Mouse (Mus musculus): ENCODE data around the gene Car10. TPM values are rescaled to one million over a fixed set of nuclear protein-coding genes. Genes with fewer than 3 reads are reported as not detected.
A peak's percentile ranks its signal among the peaks of the same experiment; 100 is the strongest.

Gene Car10
- polyA plus RNA-seq, 1 experiment from 2014 or later, result 47.7 TPM

DNA sequence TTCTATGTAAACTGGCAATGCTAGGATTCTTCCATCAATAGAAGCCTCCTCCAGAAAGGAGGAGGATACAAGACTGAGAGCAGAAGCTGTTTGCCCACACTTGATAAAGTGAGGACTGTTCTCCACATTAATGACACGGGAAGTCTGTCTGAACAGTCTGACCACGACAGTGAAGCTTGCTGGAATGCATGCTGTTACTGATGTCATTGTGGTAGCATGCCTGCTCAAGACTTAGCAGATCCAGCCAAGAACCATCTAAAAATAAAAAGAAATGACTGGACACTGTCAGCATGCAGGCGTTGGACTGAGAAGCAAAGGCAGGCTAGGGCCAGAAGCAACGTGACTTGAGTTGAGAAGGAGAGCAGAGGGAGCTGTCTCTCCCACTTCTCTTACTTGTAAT, 87.6 kb downstream of the Car10 start:
- Histone ChIP-seq H3K4me2 (no peak overlapping the region), H3K4me3 (no peak overlapping the region), H3K9me3 (no peaks in the 10 kb centered on the region), H3K27ac (no peak overlapping the region), H3K36me3 (replicated peaks) (no peaks in the 10 kb centered on the region), H3K27me3 (replicated peaks) (no peaks in the 10 kb centered on the region), H3K4me1 (no peaks in the 10 kb centered on the region), H3K9ac (no peak overlapping the region)
- 76% methylated on average over 4 of the region's 4 CpGs for WGBS
- no peak for ATAC-seq (replicated peaks)

DNA sequence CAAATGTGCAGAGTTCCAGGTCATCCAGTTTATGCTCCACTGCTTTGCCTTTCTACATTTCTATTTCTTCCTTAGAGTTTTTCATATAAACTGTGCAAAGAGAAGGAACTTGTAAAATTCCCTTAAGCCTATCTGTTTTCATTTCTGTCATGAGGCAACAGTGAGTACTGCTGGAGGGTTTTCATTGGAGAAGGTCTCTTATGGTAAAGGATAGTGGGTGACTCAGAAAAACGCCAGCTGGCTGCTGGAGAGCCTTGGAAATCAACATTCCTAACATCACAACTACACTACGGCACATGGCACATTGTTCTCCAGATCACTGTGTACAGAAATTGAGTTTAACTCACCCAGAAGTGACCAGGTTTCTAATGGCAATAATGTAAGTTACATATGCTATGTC, 88.3 kb downstream of the Car10 start:
- H3K4me3 ChIP-seq, result no peak overlapping the region
- no peak overlapping the region for H3K4me2 ChIP-seq
- H3K27ac ChIP-seq, result no peak overlapping the region
- no peaks in the 10 kb centered on the region for H3K36me3 ChIP-seq (replicated peaks)
- H3K9ac ChIP-seq, result no peak overlapping the region
- H3K4me1 ChIP-seq, result no peaks in the 10 kb centered on the region
- no peaks in the 10 kb centered on the region for H3K27me3 ChIP-seq (replicated peaks)
- no peak for ATAC-seq (replicated peaks)
- no peaks in the 10 kb centered on the region for H3K9me3 ChIP-seq
- WGBS, result 81% methylated on average over 2 of the region's 2 CpGs

DNA sequence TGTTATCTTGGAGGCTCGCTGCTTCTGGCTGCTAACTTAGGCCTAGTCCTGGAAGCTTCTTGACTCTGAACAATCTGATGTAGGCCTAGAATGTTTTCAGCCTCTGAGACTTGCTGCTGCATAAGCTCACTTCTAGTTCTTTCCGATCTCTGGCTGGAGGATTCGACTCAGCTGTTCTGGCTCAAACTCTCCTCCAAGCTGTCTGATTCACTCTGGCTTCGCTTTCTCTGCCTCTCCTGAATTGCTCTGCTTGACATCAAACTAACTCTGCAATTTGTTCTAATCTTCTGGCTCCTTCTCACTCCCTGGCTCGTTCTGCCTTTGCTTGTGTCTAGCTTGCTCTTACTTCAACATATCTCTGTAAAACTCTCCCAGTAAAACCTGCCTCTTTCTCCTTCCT, 90.8 kb downstream of the Car10 start:
- Histone ChIP-seq H3K36me3 (replicated peaks) (no peaks in the 10 kb centered on the region), H3K27me3 (replicated peaks) (no peaks in the 10 kb centered on the region), H3K9ac (no peak overlapping the region), H3K4me2 (no peak overlapping the region), H3K27ac (no peak overlapping the region), H3K9me3 (no peaks in the 10 kb centered on the region), H3K4me3 (no peak overlapping the region), H3K4me1 (no peaks in the 10 kb centered on the region)
- WGBS, result 85% methylated on average over 5 of the region's 5 CpGs
- no peak for ATAC-seq (replicated peaks)

DNA sequence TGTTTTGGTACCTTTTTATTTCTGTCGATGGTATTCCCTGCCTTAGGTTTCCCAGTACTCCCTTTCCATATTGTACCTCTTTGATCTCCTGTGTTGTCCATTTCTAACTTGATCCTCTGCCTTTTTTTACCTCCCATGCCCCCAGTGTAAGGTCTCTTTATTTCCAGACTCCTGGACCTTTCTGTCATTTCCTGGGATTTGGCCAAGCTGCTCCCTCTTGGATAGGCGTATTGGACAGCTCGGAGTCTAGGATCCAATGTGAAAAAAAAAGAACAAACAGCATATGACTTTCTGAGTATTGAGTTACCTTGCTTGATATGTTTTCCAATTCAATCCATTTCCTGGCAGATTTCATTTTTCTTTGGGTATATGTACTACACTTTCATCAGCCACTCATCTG, 102.2 kb downstream of the Car10 start:
- H3K4me1 ChIP-seq, result no peaks in the 10 kb centered on the region
- no peaks in the 10 kb centered on the region for H3K9me3 ChIP-seq
- no peak overlapping the region for H3K27ac ChIP-seq
- whole genome bisulfite sequencing, result 95% methylated on average over 3 of the region's 3 CpGs
- H3K4me2 ChIP-seq, result no peak overlapping the region
- H3K4me3 ChIP-seq, result no peak overlapping the region
- ATAC-seq (replicated peaks), result no peak
- H3K9ac ChIP-seq, result no peak overlapping the region
- H3K27me3 ChIP-seq (replicated peaks), result no peaks in the 10 kb centered on the region
- no peaks in the 10 kb centered on the region for H3K36me3 ChIP-seq (replicated peaks)

DNA sequence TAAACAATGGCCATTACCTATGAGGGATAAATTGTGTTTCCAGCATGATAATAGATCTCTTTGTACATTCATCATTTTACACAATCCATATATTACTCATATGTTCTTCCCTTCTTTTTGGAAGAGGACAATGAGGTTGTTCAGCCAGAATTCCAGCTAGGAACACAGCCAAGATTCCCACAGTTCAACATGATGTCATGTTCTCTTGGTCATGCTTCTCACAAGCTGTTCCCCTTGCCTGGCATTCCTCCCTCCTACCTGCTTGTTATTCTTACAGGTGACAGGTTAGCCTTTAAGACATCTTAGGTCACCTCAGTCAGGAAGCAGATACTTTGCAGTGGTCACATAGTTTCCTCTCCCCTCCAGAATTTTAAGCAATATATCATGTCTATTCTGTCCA, 119.6 kb downstream of the Car10 start:
- no peaks in the 10 kb centered on the region for H3K36me3 ChIP-seq (replicated peaks)
- no peaks in the 10 kb centered on the region for H3K27me3 ChIP-seq (replicated peaks)
- no peaks in the 10 kb centered on the region for H3K9me3 ChIP-seq
- no peak overlapping the region for H3K9ac ChIP-seq
- ATAC-seq (replicated peaks), result no peak
- no peak overlapping the region for H3K4me3 ChIP-seq
- H3K4me2 ChIP-seq, result no peak overlapping the region
- no peaks in the 10 kb centered on the region for H3K4me1 ChIP-seq
- H3K27ac ChIP-seq, result no peak overlapping the region

DNA sequence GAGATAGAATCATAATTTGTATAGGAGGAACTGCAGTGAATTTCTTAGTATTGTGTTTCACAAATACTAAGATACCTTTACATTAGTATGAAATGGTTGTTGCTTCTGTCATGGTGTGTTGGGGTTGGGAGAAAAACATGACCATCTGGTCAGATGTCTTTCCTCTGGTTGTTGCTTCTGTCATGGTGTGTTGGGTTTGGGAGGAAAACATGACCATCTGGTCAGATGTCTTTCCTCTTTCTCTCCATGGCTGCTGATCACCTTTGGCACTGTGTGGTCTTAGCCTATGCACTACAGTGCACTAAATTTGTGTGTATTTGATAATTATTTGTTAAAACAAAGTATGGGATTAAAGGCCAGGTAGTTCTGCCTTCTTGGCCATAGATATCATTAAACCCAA, 132.2 kb downstream of the Car10 start:
- Histone ChIP-seq H3K36me3 (replicated peaks) (no peaks in the 10 kb centered on the region), H3K4me1 (no peaks in the 10 kb centered on the region), H3K27ac (no peak overlapping the region), H3K9me3 (no peaks in the 10 kb centered on the region), H3K27me3 (replicated peaks) (no peaks in the 10 kb centered on the region), H3K4me3 (no peak overlapping the region), H3K4me2 (no peak overlapping the region), H3K9ac (no peak overlapping the region)
- ATAC-seq (replicated peaks), result no peak

DNA sequence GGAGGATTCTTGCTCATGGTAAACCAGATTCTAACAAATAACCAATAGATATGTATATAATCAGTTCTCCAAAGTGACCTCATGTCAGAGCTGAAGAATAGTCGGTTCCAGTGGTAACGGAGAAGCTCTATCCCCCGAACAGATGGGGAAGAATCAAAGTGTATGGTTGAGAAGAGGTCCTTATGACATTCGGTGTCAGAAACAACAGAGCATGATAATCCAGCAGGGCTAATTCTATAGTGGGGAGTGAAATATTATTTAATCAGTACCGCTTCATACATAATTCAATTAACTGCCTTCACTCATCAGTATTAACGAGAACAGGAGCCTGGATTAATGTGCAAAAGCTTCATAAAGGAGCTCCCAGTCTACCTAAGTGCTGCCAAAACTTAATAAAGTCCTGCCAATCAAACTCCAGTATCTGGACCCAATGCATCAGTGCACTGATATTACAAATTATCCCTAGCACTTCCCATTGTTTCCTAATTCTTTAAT, 152.0 kb downstream of the Car10 start:
- 64% methylated on average over 6 of the region's 6 CpGs for WGBS
- ATAC-seq (replicated peaks), result no peak
- H3K4me2 ChIP-seq, result no peak overlapping the region

DNA sequence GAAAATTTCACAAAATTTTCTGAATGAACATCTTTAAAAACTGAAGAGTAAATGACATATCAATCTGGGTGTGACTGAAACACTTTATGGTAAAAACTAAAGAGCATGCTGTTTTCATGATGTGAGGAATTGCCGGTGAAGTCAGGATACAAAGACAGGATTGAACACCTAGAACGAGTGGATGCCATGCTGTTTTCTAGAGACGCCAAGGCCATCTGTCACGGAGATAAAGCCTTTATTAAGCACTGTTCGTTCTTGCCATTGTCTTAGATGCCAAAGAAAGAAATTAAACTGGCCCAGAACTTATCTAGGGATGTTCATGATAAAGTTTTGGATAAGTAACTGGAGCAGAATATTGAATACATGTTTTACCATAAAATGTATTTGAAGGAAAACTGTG, 153.9 kb downstream of the Car10 start:
- Histone ChIP-seq H3K36me3 (replicated peaks) (no peaks in the 10 kb centered on the region), H3K9me3 (no peaks in the 10 kb centered on the region), H3K4me3 (no peak overlapping the region), H3K4me1 (no peaks in the 10 kb centered on the region), H3K9ac (no peak overlapping the region), H3K27ac (no peak overlapping the region), H3K27me3 (replicated peaks) (no peaks in the 10 kb centered on the region), H3K4me2 (no peak overlapping the region)
- ATAC-seq (replicated peaks), result no peak
- 69% methylated on average over 5 of the region's 5 CpGs for WGBS

More for the DNA sequence above, 152.0 kb downstream of the Car10 start:
- no peaks in the 10 kb centered on the region for H3K9me3 ChIP-seq
- H3K4me3 ChIP-seq, result no peak overlapping the region
- no peak overlapping the region for H3K9ac ChIP-seq
- H3K4me1 ChIP-seq, result no peaks in the 10 kb centered on the region
- H3K27me3 ChIP-seq (replicated peaks), result no peaks in the 10 kb centered on the region
- H3K36me3 ChIP-seq (replicated peaks), result no peaks in the 10 kb centered on the region
- no peak overlapping the region for H3K27ac ChIP-seq

DNA sequence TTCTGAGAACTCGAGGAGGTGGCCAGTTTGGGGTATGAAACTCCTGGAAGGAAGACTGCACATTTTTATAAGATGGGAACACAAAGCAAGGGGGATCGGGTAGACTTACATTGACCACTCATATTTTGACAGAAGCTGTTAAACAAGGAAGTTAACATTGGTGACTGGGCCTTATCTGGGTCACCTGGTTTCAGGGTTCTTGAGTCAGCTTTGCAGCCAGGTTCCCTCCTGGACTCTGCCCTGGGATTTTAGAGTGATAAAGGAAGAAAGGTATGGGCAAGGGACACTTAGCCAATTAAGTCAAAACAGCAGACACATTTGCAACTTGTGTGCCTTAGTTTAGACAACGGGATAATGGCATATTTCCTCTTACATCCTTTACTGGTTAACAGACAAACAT, 166.2 kb downstream of the Car10 start:
- 77% methylated on average over 3 of the region's 3 CpGs for WGBS
- Histone ChIP-seq H3K9ac (no peak overlapping the region), H3K9me3 (no peaks in the 10 kb centered on the region), H3K4me2 (no peak overlapping the region), H3K27ac (no peak overlapping the region), H3K4me3 (no peak overlapping the region), H3K27me3 (replicated peaks) (no peaks in the 10 kb centered on the region), H3K36me3 (replicated peaks) (no peaks in the 10 kb centered on the region), H3K4me1 (no peaks in the 10 kb centered on the region)
- no peak for ATAC-seq (replicated peaks)

DNA sequence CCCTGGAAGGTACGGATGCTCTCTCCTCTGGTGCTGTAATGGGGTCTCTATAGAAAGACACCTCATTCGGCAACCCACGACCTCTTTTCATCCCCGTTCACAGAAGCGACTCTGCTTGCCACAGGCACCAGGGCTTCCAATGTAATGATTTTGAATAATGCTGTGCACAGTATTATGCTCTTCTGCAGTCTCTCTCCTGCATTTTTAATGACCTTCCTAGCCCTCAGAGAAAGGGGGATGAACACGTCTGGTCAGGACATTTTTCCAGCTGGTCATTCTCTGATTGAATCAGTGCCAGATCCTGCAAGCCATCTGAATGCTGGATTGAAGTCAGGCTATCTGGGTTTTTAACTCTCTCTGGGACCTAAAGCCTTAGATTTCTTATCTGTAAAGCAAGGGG, 174.2 kb downstream of the Car10 start:
- Histone ChIP-seq H3K4me3 (no peak overlapping the region), H3K4me1 (peaks cover 15% of the 10 kb centered on the region), H3K4me2 (no peak overlapping the region), H3K36me3 (replicated peaks) (no peaks in the 10 kb centered on the region), H3K9me3 (no peaks in the 10 kb centered on the region), H3K27ac (0 out of 2 replicates have a peak overlapping the region, but pooled peaks have one; percentile 14), H3K27me3 (replicated peaks) (no peaks in the 10 kb centered on the region), H3K9ac (no peak overlapping the region)
- 21% methylated on average over 6 of the region's 6 CpGs for WGBS
- peak; percentile 67 for ATAC-seq (replicated peaks)

DNA sequence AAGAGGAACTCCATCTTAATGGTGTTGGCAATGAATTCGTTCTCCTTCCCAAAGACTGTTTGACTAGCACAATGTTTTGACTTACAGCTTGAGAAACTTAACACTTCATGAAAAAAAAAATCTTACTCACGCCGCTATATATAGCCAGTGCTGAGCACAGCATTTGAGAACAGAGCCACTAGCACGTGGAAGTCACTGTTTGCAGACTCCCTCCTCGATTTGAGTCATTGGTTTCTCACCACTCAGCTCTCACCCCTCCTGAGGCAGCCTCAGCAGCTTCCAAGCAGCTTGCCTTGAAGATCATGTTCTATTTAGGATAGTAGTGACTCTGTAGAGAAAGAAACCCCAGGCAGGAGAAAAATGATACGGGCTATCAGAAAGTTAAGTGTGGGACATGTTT, 176.1 kb downstream of the Car10 start:
- Histone ChIP-seq H3K4me1 (peaks cover 15% of the 10 kb centered on the region), H3K4me2 (no peak overlapping the region), H3K9ac (no peak overlapping the region), H3K27me3 (replicated peaks) (no peaks in the 10 kb centered on the region), H3K9me3 (no peaks in the 10 kb centered on the region), H3K4me3 (no peak overlapping the region), H3K36me3 (replicated peaks) (no peaks in the 10 kb centered on the region), H3K27ac (no peak overlapping the region)
- no peak for ATAC-seq (replicated peaks)
- 70% methylated on average over 6 of the region's 6 CpGs for WGBS

DNA sequence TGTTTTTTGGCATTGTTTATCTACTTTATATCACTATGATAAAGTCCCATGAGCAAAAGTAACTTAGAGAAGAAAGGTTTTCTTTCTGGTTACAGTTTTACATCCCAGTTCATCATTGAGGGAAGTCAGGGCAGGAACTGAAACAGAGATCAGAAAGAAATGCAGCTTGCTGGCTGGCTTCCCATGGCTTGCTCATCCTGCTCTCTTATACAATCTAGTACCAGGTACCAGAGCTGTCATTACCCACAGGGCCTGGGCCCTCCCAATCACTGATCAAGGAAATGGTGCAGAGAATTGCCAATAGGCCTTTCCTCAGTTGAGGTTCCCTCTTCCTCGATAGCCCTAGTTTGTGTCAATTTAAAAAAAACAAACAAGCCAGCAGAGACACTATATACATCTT, 195.8 kb downstream of the Car10 start:
- WGBS, result 74% methylated on average over 1 of the region's 1 CpGs
- H3K9ac ChIP-seq, result no peak overlapping the region
- H3K4me1 ChIP-seq, result no peaks in the 10 kb centered on the region
- no peak overlapping the region for H3K4me2 ChIP-seq
- no peaks in the 10 kb centered on the region for H3K27me3 ChIP-seq (replicated peaks)
- H3K4me3 ChIP-seq, result no peak overlapping the region
- ATAC-seq (replicated peaks), result no peak
- H3K9me3 ChIP-seq, result no peaks in the 10 kb centered on the region
- H3K27ac ChIP-seq, result no peak overlapping the region
- no peaks in the 10 kb centered on the region for H3K36me3 ChIP-seq (replicated peaks)

DNA sequence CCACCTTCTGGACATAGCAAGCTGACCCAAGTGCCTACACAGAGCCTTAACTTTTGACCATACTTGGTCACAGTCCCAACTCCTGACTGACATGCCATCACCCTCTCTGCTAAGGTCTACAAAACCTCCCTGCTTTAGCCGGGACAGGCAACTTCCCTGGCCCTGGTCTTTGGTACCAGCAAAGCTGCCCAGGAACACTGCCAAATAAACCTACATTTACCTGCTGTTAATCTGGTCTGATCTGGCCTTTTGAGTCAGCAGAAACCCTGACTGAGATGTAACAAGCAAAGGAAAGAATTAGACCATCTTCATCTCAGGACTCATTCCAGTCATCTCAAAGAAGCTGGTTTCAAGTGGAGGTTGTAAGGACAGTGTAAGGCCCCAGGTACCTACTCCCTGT, 212.2 kb downstream of the Car10 start:
- Histone ChIP-seq H3K4me1 (no peaks in the 10 kb centered on the region), H3K9me3 (no peaks in the 10 kb centered on the region), H3K4me3 (no peak overlapping the region), H3K4me2 (no peak overlapping the region), H3K9ac (no peak overlapping the region), H3K36me3 (replicated peaks) (no peaks in the 10 kb centered on the region), H3K27ac (no peak overlapping the region), H3K27me3 (replicated peaks) (no peaks in the 10 kb centered on the region)
- no peak for ATAC-seq (replicated peaks)
- WGBS, result 88% methylated on average over 1 of the region's 1 CpGs

DNA sequence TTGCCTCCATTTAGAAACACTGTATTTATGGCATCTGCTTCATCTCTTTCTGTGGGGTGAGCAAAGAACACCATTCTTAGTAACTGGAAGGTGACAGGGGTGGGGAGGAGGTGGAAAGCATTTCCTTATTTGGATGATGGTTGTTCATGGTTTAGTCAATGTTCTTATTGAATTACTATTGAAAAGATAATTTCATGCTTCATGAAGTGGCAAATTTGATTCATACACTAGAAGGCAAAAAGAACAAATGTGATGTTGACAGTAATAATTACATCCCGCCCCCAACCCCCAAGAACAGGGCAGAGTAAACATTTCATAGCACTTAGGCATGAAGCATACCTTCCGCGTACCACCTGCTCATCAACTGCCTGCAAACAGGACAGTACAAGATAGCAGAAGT, 239.9 kb downstream of the Car10 start:
- Histone ChIP-seq H3K4me3 (no peak overlapping the region), H3K4me2 (no peak overlapping the region), H3K27ac (no peak overlapping the region), H3K36me3 (replicated peaks) (no peaks in the 10 kb centered on the region), H3K4me1 (no peaks in the 10 kb centered on the region), H3K27me3 (replicated peaks) (no peaks in the 10 kb centered on the region), H3K9me3 (no peaks in the 10 kb centered on the region), H3K9ac (no peak overlapping the region)
- no peak for ATAC-seq (replicated peaks)
- WGBS, result 77% methylated on average over 3 of the region's 3 CpGs

Data from midbrain, embryonic 15.5 days (tissue).